Mouse (Mus musculus): ENCODE results near the gene Tnfrsf9.
"Not testable (repeated sequence)": the region's sequence is repeated elsewhere in the genome, so short reads cannot be mapped to it uniquely, and the experiment has no call there.

Gene Tnfrsf9

DNA sequence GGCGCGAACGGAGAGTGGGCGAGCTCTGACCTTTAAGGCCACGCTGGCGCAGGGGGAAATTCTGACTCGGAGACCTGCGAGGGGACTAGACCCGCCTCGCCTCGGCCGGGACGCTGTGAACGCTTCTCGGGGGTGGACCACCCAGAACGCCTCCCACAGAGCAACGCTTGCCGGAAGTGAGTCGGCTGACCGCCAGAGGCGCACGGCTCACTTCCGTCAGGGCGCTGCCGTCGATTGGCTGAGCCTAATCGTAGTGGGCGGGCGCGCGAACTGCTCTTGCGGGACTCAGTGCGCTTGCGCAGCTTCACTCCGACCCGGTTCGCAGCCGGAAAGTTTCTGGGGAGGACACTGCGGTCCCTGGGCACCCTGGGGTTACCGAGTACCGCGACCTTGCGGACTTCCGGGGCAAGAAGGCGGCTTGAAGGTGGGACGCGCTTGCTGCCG, at the start of gene Tnfrsf9, which contains the start of gene Park7:
Gene Tnfrsf9 (plus strand): TSS at position 273 of the 444 bp plus-strand sequence.
Gene Park7 (minus strand): TSS at position 148 of the 444 bp plus-strand sequence.
- peak; percentile 97 for DNase-seq (ENCODE audit: low spot score)

- no peak for DNase-seq (ENCODE audit: low spot score)
These were observed 49.0 kb upstream of the Tnfrsf9 start for GRCm38 (mm10) chr4:150865371-150865770.

- no peak for DNase-seq (ENCODE audit: low spot score)
These were observed 48.3 kb upstream of the Tnfrsf9 start for GRCm38 (mm10) chr4:150866069-150866468.

DNA sequence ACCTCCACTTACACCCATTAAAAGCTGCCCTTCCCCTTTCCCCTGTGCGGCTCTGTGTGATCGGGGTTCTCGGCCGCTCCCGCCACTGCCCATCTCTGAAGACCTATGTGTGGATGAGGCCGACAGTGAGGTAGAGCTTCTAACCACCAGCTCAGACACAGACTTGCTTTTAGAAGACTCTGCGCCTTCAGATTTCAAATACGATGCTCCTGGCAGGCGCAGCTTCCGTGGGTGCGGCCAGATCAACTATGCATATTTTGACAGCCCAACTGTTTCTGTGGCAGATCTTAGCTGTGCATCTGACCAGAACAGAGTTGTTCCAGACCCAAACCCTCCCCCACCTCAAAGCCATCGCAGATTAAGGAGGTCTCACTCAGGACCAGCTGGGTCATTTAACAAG, 47.9 kb upstream of the Tnfrsf9 start:
- DNase-seq (ENCODE audit: low spot score), result no peak

DNA sequence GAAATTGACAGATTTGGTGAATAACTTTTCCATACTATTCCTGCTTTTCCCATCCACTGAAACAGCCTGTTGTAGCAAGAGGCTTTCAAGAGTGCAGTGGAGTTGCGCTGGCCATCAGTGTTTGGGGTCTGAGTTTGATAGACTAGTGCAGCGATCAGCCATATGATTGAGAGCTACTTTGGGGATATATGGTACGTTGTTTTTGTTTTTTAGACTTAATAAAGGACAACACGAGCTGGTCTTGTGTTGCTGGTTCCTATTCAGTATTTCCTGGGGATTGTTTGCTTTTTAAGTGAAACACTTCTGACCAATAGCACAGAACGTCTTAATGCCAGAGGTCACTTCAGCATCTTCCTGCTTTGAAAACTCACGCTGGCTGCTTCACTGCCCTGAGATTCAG, 46.2 kb upstream of the Tnfrsf9 start:
- no peak for DNase-seq (ENCODE audit: low spot score)

DNA sequence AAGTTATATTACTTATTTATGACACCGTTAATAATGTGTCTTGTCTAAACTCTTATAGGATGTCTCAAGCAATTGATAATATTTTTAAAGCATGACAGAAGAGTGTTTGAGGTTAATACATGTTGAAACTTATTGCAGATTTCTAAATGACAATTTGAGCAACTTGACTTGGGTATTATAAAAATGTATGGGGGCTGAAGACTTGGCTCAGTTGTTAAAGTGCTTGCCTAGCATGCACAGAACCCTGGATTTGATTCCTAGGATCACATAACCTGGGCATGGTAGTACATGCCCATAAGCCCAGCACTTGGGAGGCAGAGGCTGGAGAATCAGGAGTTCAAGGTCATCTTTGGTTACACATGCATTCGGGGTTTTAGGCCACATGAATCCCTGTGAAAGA, 45.5 kb upstream of the Tnfrsf9 start:
- no peak for DNase-seq (ENCODE audit: low spot score)

- peak; percentile 73 for DNase-seq (ENCODE audit: low spot score)
These were observed 44.8 kb upstream of the Tnfrsf9 start for GRCm38 (mm10) chr4:150869276-150870197.

DNA sequence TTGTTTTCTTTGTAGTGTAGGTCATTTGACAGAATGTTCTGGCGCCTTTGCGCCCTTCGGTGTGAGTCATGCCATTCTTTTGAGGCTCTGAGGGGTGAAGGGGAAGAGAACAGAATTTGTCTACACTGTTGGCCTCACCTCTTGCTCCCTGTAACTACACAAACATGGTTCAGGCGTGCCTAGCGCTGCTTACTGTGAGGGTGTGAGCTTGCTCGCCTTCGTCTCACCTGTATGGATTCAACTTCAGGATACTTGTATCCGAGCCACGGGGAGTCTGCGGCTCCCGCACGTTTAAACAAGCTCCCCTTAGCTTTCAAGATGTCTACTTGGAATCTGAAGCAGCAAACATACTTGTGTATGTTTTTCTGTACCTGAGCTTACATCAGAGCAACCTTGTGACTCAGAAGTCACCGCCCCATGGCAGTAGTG, 43.4 kb upstream of the Tnfrsf9 start:
- DNase-seq (ENCODE audit: low spot score), result no peak

DNA sequence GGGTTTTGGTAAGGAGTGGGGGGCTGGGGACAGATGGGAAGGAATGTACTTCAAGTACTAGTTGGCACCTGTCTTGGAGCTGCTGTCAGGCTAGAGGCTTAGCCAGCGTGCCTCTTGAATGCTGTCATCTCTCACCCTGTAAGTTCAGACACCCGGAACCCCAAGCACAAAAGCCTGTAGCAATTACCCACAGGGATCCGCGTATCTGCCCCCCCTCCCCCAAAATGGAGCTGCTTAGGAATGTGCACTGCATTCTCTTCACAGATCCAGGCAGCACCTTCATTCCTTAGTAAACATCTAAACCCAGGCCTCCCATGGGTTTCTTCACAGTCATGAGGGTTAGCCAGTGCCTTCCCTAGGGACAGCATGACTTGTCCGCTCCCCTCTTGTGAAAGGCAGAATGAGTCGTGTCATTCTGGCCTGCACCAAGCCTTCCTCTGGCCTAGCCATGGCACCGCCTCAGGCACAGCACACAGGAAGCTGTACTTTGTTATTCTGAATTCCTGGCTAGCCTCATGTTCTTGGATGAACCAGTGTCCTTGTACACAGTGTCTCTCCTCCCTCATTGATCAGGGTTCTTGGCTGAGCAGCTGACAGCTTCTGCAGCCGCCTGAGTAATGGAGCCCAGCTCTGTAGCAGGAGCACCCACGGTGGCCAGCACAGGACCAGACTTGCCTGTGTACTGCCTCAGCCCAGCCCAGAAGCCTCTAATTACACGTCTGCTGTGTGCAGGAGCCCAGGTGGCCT, 42.8 kb upstream of the Tnfrsf9 start:
- no peak for DNase-seq (ENCODE audit: low spot score)

- no peak for DNase-seq (ENCODE audit: low spot score)
These were observed 42.2 kb upstream of the Tnfrsf9 start for GRCm38 (mm10) chr4:150872139-150872651.

GRCm38 (mm10) chr4:150872681-150873080, 41.7 kb upstream of the Tnfrsf9 start:
- no peak for DNase-seq (ENCODE audit: low spot score)

DNA sequence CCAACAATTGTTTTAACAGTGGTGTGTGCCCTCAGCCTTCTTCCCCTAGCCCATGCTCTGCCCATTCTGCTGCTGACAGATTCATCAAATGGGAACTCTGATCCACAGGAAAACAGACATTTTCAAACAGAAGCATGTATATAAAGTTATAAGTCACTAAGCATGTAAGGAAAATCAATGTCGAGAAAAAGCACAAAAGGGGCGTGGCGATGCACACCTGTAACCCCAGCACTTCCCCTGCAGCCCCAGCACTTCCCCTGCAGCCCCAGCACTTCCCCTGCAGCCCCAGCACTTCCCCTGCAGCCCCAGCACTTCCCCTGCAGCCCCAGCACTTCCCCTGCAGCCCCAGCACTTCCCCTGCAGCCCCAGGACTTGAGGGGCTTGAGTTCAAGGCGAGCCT, 39.9 kb upstream of the Tnfrsf9 start:
- DNase-seq (ENCODE audit: low spot score), result not testable (repeated sequence)

- no peak for DNase-seq (ENCODE audit: low spot score)
These were observed 39.0 kb upstream of the Tnfrsf9 start for GRCm38 (mm10) chr4:150875393-150875792.

- DNase-seq (ENCODE audit: low spot score), result no peak
These were observed 34.7 kb upstream of the Tnfrsf9 start for GRCm38 (mm10) chr4:150879631-150880030.

- DNase-seq (ENCODE audit: low spot score), result peak; percentile 43
These were observed 34.0 kb upstream of the Tnfrsf9 start for GRCm38 (mm10) chr4:150880364-150880763.

- DNase-seq (ENCODE audit: low spot score), result no peak
These were observed 31.7 kb upstream of the Tnfrsf9 start for GRCm38 (mm10) chr4:150882632-150883031.

DNA sequence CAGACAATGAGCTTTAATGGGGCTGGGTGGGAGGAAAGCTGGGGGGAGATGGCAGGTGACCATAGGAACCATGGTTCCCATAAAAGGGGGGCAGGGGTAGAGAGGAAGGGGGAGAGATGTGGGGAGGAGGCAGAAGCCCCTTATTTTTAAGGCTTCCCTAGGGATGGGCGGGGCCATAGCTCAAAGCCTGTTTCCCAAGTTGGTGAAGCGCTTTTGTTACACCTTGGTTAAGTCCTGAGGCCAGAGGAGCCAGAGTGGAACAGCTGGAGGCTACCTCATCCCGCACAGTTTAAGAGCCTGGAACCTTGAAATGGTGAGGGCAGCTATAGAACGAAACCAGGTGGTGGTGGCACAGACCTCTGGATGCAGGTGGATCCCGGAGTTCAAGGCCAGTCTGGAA, 26.5 kb upstream of the Tnfrsf9 start:
- no peak for DNase-seq (ENCODE audit: low spot score)

DNA sequence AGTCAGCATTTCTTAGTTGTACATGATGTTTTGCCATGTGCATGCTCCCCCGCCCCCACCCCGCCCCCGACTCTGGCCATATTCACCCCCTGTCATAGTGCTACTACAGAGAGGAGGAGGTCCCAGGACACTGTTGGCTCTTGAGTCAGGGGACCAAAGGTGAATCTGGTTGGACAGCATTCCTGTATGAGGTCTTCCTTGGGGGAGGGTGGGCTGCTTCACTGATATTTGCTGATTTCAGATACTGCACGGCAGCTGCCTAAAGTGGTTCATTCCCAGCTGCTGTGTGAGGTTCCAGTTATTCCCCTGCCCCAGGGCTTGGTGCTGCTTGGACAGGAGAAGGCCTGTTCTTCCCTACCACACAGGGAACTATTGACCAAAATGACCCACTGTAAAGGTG, 25.9 kb upstream of the Tnfrsf9 start:
- no peak for DNase-seq (ENCODE audit: low spot score)

DNA sequence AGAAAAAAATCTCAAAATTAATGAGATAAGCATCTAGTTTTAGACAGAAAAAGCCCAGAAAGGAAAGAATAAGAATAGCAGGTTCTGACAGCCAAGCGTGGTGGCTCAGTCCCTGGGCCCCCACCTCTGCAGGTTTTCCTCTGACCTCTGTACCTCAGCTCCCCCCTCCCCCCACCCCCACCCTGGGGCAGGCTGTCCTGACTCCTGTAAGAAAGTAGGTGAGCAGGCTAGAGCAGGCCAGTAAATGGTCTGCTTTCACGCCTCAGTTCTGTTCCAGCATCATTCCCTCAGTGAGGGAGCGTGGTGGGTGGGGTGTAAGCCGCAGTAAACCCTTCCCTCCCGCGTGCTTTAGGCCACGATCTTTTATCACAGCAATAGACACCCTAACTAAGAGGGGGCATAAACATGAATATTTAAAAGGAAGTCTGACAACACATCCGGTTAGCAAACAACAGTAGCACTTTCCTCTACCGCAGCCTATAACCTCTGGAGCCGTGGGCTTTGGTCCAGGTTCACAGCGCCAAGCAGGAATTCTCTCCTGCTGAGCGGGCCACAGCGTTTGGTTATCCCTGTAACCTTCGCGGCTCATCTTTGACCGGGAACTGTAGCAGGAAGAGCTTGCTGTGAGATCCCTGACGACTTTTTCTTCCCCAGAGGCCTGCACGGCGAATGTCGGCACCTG, 24.9 kb upstream of the Tnfrsf9 start:
- DNase-seq (ENCODE audit: low spot score), result no peak

- peak; percentile 68 for DNase-seq (ENCODE audit: low spot score)
These were observed 24.4 kb upstream of the Tnfrsf9 start for GRCm38 (mm10) chr4:150889955-150890315.

DNA sequence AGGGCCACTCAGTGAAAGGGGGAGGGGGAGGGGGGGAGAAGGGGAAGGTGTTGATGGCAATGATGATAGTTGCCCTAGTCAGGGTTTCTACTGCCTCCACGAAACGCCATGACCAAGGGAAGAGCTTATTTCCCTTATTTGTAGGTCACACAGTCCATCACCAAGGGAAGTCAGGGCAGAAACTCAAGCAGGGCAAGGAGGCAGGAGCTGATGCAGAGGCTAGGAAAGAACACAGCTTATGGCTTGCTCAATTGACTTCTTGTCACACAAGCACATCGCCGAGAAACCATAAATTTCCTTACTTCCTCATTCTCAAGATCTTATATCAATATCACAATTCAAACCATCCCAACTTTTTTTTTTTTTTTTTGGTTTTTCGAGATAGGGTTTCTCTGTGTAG, 23.1 kb upstream of the Tnfrsf9 start:
- no peak for DNase-seq (ENCODE audit: low spot score)
